Mouse (Mus musculus) macrophage (primary cell): Measurements from ENCODE around the gene Gm28308. TPM values are rescaled to one million over a fixed set of nuclear protein-coding genes. Genes with fewer than 3 reads are reported as not detected.

Experiments used
- polyA plus RNA-seq: library from polyadenylated mRNA; stranded (reverse); fragments of 250-400 nt; gene quantifications from 3 replicates; pipeline ENCODE4 v1.2.4, GENCODE M21; 2018; ENCODE audit warnings: inconsistent platforms

The Gm28308 gene
- polyA plus RNA-seq, 1 experiment from 2014 or later: not detected

Other genes starting within 250 kb of the Gm28308 start
- 179 to 449 TPM (median 180 TPM) in 3 replicates for gene Skap2, start 200.8 kb downstream of the Gm28308 start, polyA plus RNA-seq
- 0.52 to 0.95 TPM (median 0.54 TPM) in 3 replicates for gene Hoxa1, start 55.0 kb downstream of the Gm28308 start, polyA plus RNA-seq
- not detected in 3 replicates for gene Hoxa2, start 48.5 kb downstream of the Gm28308 start, polyA plus RNA-seq
- not detected in 3 replicates for gene 5730596B20Rik, start 35.8 kb downstream of the Gm28308 start, polyA plus RNA-seq
- 0.26 to 0.34 TPM (median 0.32 TPM) in 3 replicates for gene Hoxa4, start 21.6 kb downstream of the Gm28308 start, polyA plus RNA-seq
- 0.16 TPM in 1 of 3 replicates, not detected in the others for gene Hoxa5, start 8.8 kb downstream of the Gm28308 start, polyA plus RNA-seq
- gene Hoxa6, start 4.6 kb downstream of the Gm28308 start, polyA plus RNA-seq: not detected in 3 replicates
- 0.04 TPM in 1 of 3 replicates, not detected in the others for gene Hoxa3, start within 50 bp of the Gm28308 start, polyA plus RNA-seq
- gene Hoxa7, start 8.5 kb upstream of the Gm28308 start, polyA plus RNA-seq: 0.25 to 0.75 TPM (median 0.40 TPM) in 3 replicates
- gene Hoxa9, start 17.8 kb upstream of the Gm28308 start, polyA plus RNA-seq: 0.11 TPM in 1 of 3 replicates, not detected in the others
- not detected in 3 replicates for gene Hoxa10, start 27.5 kb upstream of the Gm28308 start, polyA plus RNA-seq
- gene Hoxa11, start 32.5 kb upstream of the Gm28308 start, polyA plus RNA-seq: not detected in 3 replicates
- gene Hoxa13, start 47.5 kb upstream of the Gm28308 start, polyA plus RNA-seq: not detected in 3 replicates
- not detected in 3 replicates for gene Evx1, start 100.2 kb upstream of the Gm28308 start, polyA plus RNA-seq